In genomic region chr7:143944421-143944980, GRCm38 (mm10) we compare ENCODE assay signal across 14 mouse cellular contexts. TPM values are rescaled to one million over a fixed set of nuclear protein-coding genes. Genes with fewer than 3 reads are reported as not detected.
DNase-seq lines count a peak whose midpoint lies in the region; ATAC-seq and TF ChIP-seq lines count a peak whose summit lies in the region.
"Had no signal": no experiment of that assay in that cellular context is flagged by ENCODE, and none has a peak within 500 bp of the region (broad histone marks: within the 10 kb centered on the region; RNA-seq: fewer than 3 reads in every experiment).

No protein-coding gene starts in this region.

- peaks cover 22% of the 10 kb centered on the region for H3K4me1 ChIP-seq in forebrain, embryonic 15.5 days
- H3K4me1 ChIP-seq in forebrain, embryonic 13.5 days: peaks cover 18% of the 10 kb centered on the region
- H3K4me1 ChIP-seq in lung, embryonic 14.5 days (ENCODE audit: insufficient read depth): no peaks in the 10 kb centered on the region
- H3K4me1 ChIP-seq: intestine, embryonic 15.5 days; limb, embryonic 15.5 days; lung, embryonic 15.5 days had no signal

- no peak for TF ChIP-seq CTCF in lung, embryonic 14.5 days (IDR thresholded peaks at IDR 0.05; ENCODE audit: low read depth)

- no peak overlapping the region for H3K27ac ChIP-seq in forebrain, embryonic 15.5 days (replicated peaks)
- no peak overlapping the region for H3K27ac ChIP-seq in forebrain, embryonic 13.5 days
- no peak overlapping the region for H3K27ac ChIP-seq in lung, embryonic 14.5 days (ENCODE audit: low read depth)
- H3K27ac ChIP-seq: intestine, embryonic 15.5 days; limb, embryonic 15.5 days; lung, embryonic 15.5 days had no signal

- peak; percentile 33 for DNase-seq in lung, embryonic 14.5 days
- no peak for DNase-seq in lung, postnatal 4 days
- peak; percentile 53 for DNase-seq in adrenal gland, postnatal 10 days
- peak; percentile 11 to 28 for DNase-seq in cerebellum, postnatal 25 days
- no peak for DNase-seq in retina, postnatal 1 day
- DNase-seq: thymus, postnatal 36 days had no signal

- no peak overlapping the region for H3K4me2 ChIP-seq in forebrain, embryonic 15.5 days (replicated peaks)
- H3K4me2 ChIP-seq in forebrain, embryonic 13.5 days: no peak overlapping the region
- H3K4me2 ChIP-seq in lung, embryonic 14.5 days: no peak overlapping the region
- H3K4me2 ChIP-seq: intestine, embryonic 15.5 days; limb, embryonic 15.5 days; lung, embryonic 15.5 days had no signal

- ATAC-seq in forebrain, embryonic 15.5 days (replicated peaks): 0 out of 2 replicates have a peak, but pooled peaks have one; percentile 41
- ATAC-seq in forebrain, embryonic 13.5 days: no peak
- no peak for ATAC-seq in lung, embryonic 14.5 days (ENCODE audit: insufficient read depth)
- ATAC-seq: CD4-positive, CD25-positive, alpha-beta regulatory T cell, adult 4 months; intestine, embryonic 15.5 days had no signal

- 35% methylated on average over 6 of the region's 6 CpGs for WGBS in forebrain, embryonic 15.5 days
- WGBS in forebrain, embryonic 13.5 days: 64% methylated on average over 6 of the region's 6 CpGs
- WGBS in lung, embryonic 14.5 days: 58% methylated on average over 6 of the region's 6 CpGs

- no peaks in the 10 kb centered on the region for H3K9me3 ChIP-seq in forebrain, embryonic 15.5 days
- no peaks in the 10 kb centered on the region for H3K9me3 ChIP-seq in forebrain, embryonic 13.5 days (replicated peaks)
- no peaks in the 10 kb centered on the region for H3K9me3 ChIP-seq in lung, embryonic 14.5 days (ENCODE audit: low read depth, low read length)
- H3K9me3 ChIP-seq: intestine, embryonic 15.5 days; limb, embryonic 15.5 days; lung, embryonic 15.5 days had no signal

- H3K27me3 ChIP-seq in forebrain, embryonic 15.5 days: no peaks in the 10 kb centered on the region
- H3K27me3 ChIP-seq in forebrain, embryonic 13.5 days: no peaks in the 10 kb centered on the region
- no peaks in the 10 kb centered on the region for H3K27me3 ChIP-seq in lung, embryonic 14.5 days (ENCODE audit: insufficient read depth, low read length)
- H3K27me3 ChIP-seq: intestine, embryonic 15.5 days; limb, embryonic 15.5 days; lung, embryonic 15.5 days had no signal

- H3K4me3 ChIP-seq in forebrain, embryonic 15.5 days: no peak overlapping the region
- H3K4me3 ChIP-seq in forebrain, embryonic 13.5 days: no peak overlapping the region
- no peak overlapping the region for H3K4me3 ChIP-seq in lung, embryonic 14.5 days (ENCODE audit: low read depth, low read length)
- H3K4me3 ChIP-seq: intestine, embryonic 15.5 days; limb, embryonic 15.5 days; lung, embryonic 15.5 days had no signal

- H3K36me3 ChIP-seq in forebrain, embryonic 15.5 days: no peaks in the 10 kb centered on the region
- no peaks in the 10 kb centered on the region for H3K36me3 ChIP-seq in forebrain, embryonic 13.5 days (ENCODE audit: poor library complexity, severe bottlenecking)
- H3K36me3 ChIP-seq in lung, embryonic 14.5 days (ENCODE audit: insufficient read depth): no peaks in the 10 kb centered on the region
- H3K36me3 ChIP-seq: intestine, embryonic 15.5 days; limb, embryonic 15.5 days; lung, embryonic 15.5 days had no signal

- H3K9ac ChIP-seq in forebrain, embryonic 15.5 days (replicated peaks): no peak overlapping the region
- no peak overlapping the region for H3K9ac ChIP-seq in forebrain, embryonic 13.5 days
- no peak overlapping the region for H3K9ac ChIP-seq in lung, embryonic 14.5 days
- H3K9ac ChIP-seq: intestine, embryonic 15.5 days; limb, embryonic 15.5 days; lung, embryonic 15.5 days had no signal

RNA-seq across cellular contexts. Expression of gene Shank2, which starts 57.2 kb away (rescaled TPM):
- polyA plus RNA-seq in forebrain, embryonic 15.5 days (2015; fragmentation: Nextera tagmentation; extraction: Ambion mirVana): 7.6 and 7.9 TPM in 2 replicates
- polyA plus RNA-seq in forebrain, embryonic 13.5 days (2015; fragmentation: Nextera tagmentation; extraction: Ambion mirVana): 4.1 and 4.9 TPM in 2 replicates
- 2.1 and 2.2 TPM in 2 replicates for polyA plus RNA-seq in lung, embryonic 14.5 days (2014; fragmentation: Nextera tagmentation; extraction: Ambion mirVana)
- 1 to 10 TPM; 3.6 to 6.5 TPM for total RNA-seq in adrenal gland, postnatal 10 days (2021)
- total RNA-seq: common myeloid progenitor, adult 5-6 weeks; megakaryocyte-erythroid progenitor cell, adult 5-6 weeks had no signal

Comparison
In these comparisons a context has a peak if more than half of its experiments do, and no peak if none do; other contexts are left out.
1. DNase-seq: peak in lung, embryonic 14.5 days (single experiment), adrenal gland, postnatal 10 days (single experiment) and cerebellum, postnatal 25 days (2 of 2); none in lung, postnatal 4 days (0 of 2) and retina, postnatal 1 day (single experiment).